Mouse (Mus musculus) liver, adult 2 months (tissue): ENCODE results near the gene Tet3.

Source experiments
- CTCF ChIP-seq: fragments of 200-500 bp; IDR thresholded peaks from 2 replicates; pipeline ENCODE4 v1.5.1; 2011; ENCODE audit warnings: low read depth, low read length, control low read depth
- POLR2A ChIP-seq: fragments of 200-500 bp; IDR thresholded peaks from 2 replicates; pipeline ENCODE4 v1.6.1; 2011; ENCODE audit warnings: low read length, control low read depth; ENCODE audit not compliant: insufficient read depth; ENCODE audit errors: extremely low read depth

DNA sequence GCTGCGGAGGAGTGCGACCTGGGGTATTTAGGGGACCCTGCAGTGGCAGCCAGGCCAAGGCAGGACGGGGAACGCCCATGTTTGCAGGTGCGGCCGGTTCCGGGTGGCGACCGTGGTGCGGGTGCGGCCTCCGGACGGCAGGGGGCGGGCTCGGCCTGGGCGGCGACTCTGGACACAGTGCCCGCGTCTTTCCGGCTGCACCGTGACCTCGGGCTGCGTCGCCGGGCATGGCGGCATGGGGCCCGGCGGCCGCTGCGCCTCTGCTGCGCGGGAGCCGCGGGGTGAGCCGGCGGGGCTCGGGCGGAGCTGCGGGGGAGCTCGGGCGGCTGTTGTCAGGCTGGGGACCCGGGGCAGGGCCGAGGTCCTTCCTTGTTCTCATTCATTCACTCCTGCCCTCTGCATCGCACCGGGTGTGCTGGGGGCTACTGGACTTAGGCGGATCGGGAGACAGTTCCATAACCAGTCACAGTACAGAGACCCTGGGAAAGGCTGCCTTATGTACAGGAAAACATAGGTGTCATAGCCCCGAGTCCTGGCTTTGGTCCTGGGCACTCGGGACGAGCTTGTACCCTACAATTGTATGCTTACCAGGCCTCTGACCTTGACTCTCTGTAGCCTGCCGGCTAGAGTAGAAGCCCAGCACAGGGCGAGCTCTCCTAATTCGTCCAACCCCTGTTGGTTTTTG lies 109.5 kb downstream of the Tet3 start:
- TF ChIP-seq POLR2A, result peak; percentile 71
- peak; percentile 87 for TF ChIP-seq CTCF
